Mouse (Mus musculus) heart, embryonic 16.5 days (tissue): ENCODE data around the gene Pot1a. TPM values are rescaled to one million over a fixed set of nuclear protein-coding genes. Genes with fewer than 3 reads are reported as not detected.
A peak's percentile ranks its signal among the peaks of the same experiment; 100 is the strongest.

Experiments used
- ATAC-seq: fragments of 200-750 bp; cut with Nextera tagmentation; replicated peaks from 2 replicates; pipeline ENCODE4 v1.8.0; 2017; ENCODE audit warnings: moderate number of reproducible peaks; ENCODE audit not compliant: insufficient read depth, low FRiP score; ENCODE audit errors: extremely low read depth
- H3K27ac ChIP-seq: fragments of 300-500 bp; sonication (generic); 2 replicates; pipeline ENCODE4 v1.5.1; 2014; ENCODE audit warnings: mild to moderate bottlenecking, low read length, control low read depth, moderate library complexity
- H3K27me3 ChIP-seq: fragments of 300-500 bp; sonication (generic); 2 replicates; pipeline ENCODE4 v1.6.1; 2014; ENCODE audit warnings: low read length, mixed read lengths; ENCODE audit not compliant: control insufficient read depth, insufficient read depth
- H3K36me3 ChIP-seq: fragments of 300-500 bp; sonication (generic); 2 replicates; pipeline ENCODE4 v1.6.1; 2014; ENCODE audit not compliant: control insufficient read depth, insufficient read depth
- H3K4me1 ChIP-seq: fragments of 300-500 bp; sonication (generic); 2 replicates; pipeline ENCODE4 v1.6.1; 2014; ENCODE audit warnings: low read length, mixed read lengths; ENCODE audit not compliant: control insufficient read depth, insufficient read depth
- H3K4me2 ChIP-seq: fragments of 300-500 bp; sonication (generic); 2 replicates; pipeline ENCODE4 v1.6.1; 2014; ENCODE audit warnings: low read depth, mild to moderate bottlenecking, control low read depth, low read length
- H3K4me3 ChIP-seq: fragments of 300-500 bp; sonication (generic); 2 replicates; pipeline ENCODE4 v1.5.1; 2014; ENCODE audit warnings: mild to moderate bottlenecking, control low read depth, low read length
- H3K9ac ChIP-seq: fragments of 300-500 bp; sonication (generic); 2 replicates; pipeline ENCODE4 v1.6.1; 2014; ENCODE audit warnings: low read length, control low read depth
- H3K9me3 ChIP-seq: fragments of 300-500 bp; sonication (generic); replicated peaks from 2 replicates; pipeline ENCODE4 v1.6.1; 2016; ENCODE audit warnings: low read length; ENCODE audit not compliant: control insufficient read depth
- WGBS: fragments of 180-500 bp; shearing (Covaris S2); extraction: QIAGEN DNeasy Blood & Tissue Kit; methylation state at CpG from one replicate; pipeline ENCODE4 v1.1.7; 2014; 5-methylcytosine and 5-hydroxymethylcytosine counted together
- polyA plus RNA-seq: library from polyadenylated mRNA; unstranded; fragments of >200 nt; fragmentation: Nextera tagmentation; extraction: Ambion mirVana; gene quantifications from 2 replicates; pipeline ENCODE4 v1.2.1, GENCODE M21; 2015

The Pot1a gene
- polyA plus RNA-seq, 1 experiment from 2014 or later, result 21.3 TPM

GRCm38 (mm10) chr6:25752651-25753050 lies 56.4 kb downstream of the Pot1a start:
- no peaks in the 10 kb centered on the region for H3K9me3 ChIP-seq
- H3K27me3 ChIP-seq, result no peaks in the 10 kb centered on the region
- no peaks in the 10 kb centered on the region for H3K4me1 ChIP-seq
- 86% methylated on average over 1 of the region's 1 CpGs for WGBS
- no peak overlapping the region for H3K4me3 ChIP-seq
- peaks cover 11% of the 10 kb centered on the region for H3K36me3 ChIP-seq
- H3K9ac ChIP-seq, result no peak overlapping the region
- no peak for ATAC-seq
- H3K27ac ChIP-seq, result no peak overlapping the region
- H3K4me2 ChIP-seq, result no peak overlapping the region

GRCm38 (mm10) chr6:25736533-25736932 lies 72.5 kb downstream of the Pot1a start:
- H3K9me3 ChIP-seq, result no peaks in the 10 kb centered on the region
- no peak overlapping the region for H3K27ac ChIP-seq
- no peak overlapping the region for H3K4me3 ChIP-seq
- no peak overlapping the region for H3K9ac ChIP-seq
- no peaks in the 10 kb centered on the region for H3K4me1 ChIP-seq
- no peaks in the 10 kb centered on the region for H3K36me3 ChIP-seq
- H3K27me3 ChIP-seq, result no peaks in the 10 kb centered on the region
- H3K4me2 ChIP-seq, result no peak overlapping the region
- no peak for ATAC-seq

DNA sequence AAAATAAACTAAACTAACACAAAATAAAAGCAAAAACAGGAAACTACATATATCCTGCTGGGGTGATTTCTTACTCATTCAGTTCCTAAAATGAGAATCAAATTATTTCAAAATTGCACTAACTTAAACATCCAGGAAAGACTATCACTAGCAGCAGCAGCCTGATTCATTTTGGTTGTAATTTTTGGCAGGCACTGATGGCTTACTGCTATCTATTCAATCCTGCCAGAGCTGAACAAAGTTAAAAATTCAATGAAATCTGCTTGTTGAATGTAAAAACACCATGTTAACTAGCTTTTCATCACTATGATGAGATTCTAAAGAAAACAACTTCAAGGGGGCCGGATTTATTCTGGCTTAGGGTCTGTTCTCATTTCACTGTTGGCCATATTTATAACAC lies 82.5 kb downstream of the Pot1a start:
- no peak overlapping the region for H3K4me2 ChIP-seq
- H3K27me3 ChIP-seq, result no peaks in the 10 kb centered on the region
- H3K27ac ChIP-seq, result no peak overlapping the region
- H3K4me1 ChIP-seq, result no peaks in the 10 kb centered on the region
- ATAC-seq, result no peak
- no peaks in the 10 kb centered on the region for H3K36me3 ChIP-seq
- no peak overlapping the region for H3K4me3 ChIP-seq
- no peaks in the 10 kb centered on the region for H3K9me3 ChIP-seq
- WGBS, result 60% methylated on average over 1 of the region's 1 CpGs
- no peak overlapping the region for H3K9ac ChIP-seq

- Histone ChIP-seq H3K9ac (no peak overlapping the region), H3K4me2 (no peak overlapping the region), H3K4me3 (no peak overlapping the region), H3K9me3 (no peaks in the 10 kb centered on the region), H3K27ac (no peak overlapping the region), H3K27me3 (no peaks in the 10 kb centered on the region), H3K4me1 (no peaks in the 10 kb centered on the region), H3K36me3 (no peaks in the 10 kb centered on the region)
- no peak for ATAC-seq
- WGBS, result 18% methylated on average over 2 of the region's 2 CpGs
Measured at GRCm38 (mm10) chr6:25710601-25711000, 98.4 kb downstream of the Pot1a start.

DNA sequence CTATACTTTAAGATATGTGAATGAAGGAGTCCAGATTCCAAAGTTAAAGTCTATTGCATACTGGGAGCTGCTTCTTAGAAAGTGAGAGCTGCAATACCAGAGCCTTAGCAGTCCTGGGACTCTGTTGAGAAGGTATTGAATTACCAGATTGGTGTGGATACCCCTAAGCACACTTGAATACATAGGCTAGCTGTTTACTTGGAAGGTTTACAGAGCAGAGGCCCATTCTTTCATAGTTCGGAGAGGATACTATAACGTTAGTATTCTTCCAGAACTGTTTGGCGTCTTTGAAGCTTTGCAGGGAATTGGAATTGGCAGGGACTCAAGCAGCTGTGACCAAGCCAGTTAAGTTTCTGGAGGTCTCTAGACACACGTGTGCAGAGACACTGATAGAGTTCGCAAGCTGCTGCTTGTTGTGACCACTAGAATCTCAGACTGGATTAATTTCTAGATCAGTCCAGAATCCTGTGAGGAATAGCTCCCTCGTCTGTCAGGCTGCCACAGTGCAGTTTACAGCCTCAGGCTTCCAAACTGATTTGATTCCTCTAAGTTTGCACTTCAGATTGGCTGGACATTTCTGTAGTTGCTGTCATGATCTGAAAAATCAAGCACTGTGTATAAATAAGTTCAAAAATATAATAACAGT lies 99.7 kb downstream of the Pot1a start:
- 38% methylated on average over 6 of the region's 6 CpGs for WGBS
- Histone ChIP-seq H3K36me3 (no peaks in the 10 kb centered on the region), H3K27me3 (no peaks in the 10 kb centered on the region), H3K9ac (no peak overlapping the region), H3K4me2 (no peak overlapping the region), H3K4me3 (no peak overlapping the region), H3K9me3 (no peaks in the 10 kb centered on the region), H3K27ac (no peak overlapping the region), H3K4me1 (no peaks in the 10 kb centered on the region)
- peak; percentile 37; the same call in 1 of the 2 replicates for ATAC-seq

- Histone ChIP-seq H3K4me3 (no peak overlapping the region), H3K4me1 (no peaks in the 10 kb centered on the region), H3K9ac (no peak overlapping the region), H3K27ac (no peak overlapping the region), H3K9me3 (no peaks in the 10 kb centered on the region), H3K4me2 (no peak overlapping the region), H3K27me3 (no peaks in the 10 kb centered on the region), H3K36me3 (no peaks in the 10 kb centered on the region)
- 23% methylated on average over 2 of the region's 2 CpGs for WGBS
- ATAC-seq, result no peak
Measured at GRCm38 (mm10) chr6:25699956-25700355, 109.1 kb downstream of the Pot1a start.

Other genes starting within 250 kb of the Pot1a start
- 1.5 and 1.7 TPM in 2 replicates for gene Gpr37, start 118.5 kb downstream of the Pot1a start, polyA plus RNA-seq